16 mouse cellular contexts compared by ENCODE assay signal in genomic region chr13:119393141-119393540, GRCm38 (mm10). TPM values are rescaled to one million over a fixed set of nuclear protein-coding genes. Genes with fewer than 3 reads are reported as not detected.
DNase-seq lines count a peak whose midpoint lies in the region; ATAC-seq and TF ChIP-seq lines count a peak whose summit lies in the region.
"Had no signal": no experiment of that assay in that cellular context is flagged by ENCODE, and none has a peak within 500 bp of the region (broad histone marks: within the 10 kb centered on the region; RNA-seq: fewer than 3 reads in every experiment).

No protein-coding gene starts in this region.

- H3K36me3 ChIP-seq in hindbrain, postnatal 0 days (ENCODE audit: insufficient read depth, low read length) = peaks cover 14% of the 10 kb centered on the region
- H3K36me3 ChIP-seq in hindbrain, embryonic 14.5 days (replicated peaks; ENCODE audit: control insufficient read depth, insufficient read depth) = peaks cover 64% of the 10 kb centered on the region
- H3K36me3 ChIP-seq in lung, embryonic 14.5 days (ENCODE audit: insufficient read depth) = peaks cover 58% of the 10 kb centered on the region

- H3K4me1 ChIP-seq in hindbrain, postnatal 0 days (ENCODE audit: insufficient read depth, low read length) = no peaks in the 10 kb centered on the region
- no peaks in the 10 kb centered on the region for H3K4me1 ChIP-seq in hindbrain, embryonic 14.5 days (replicated peaks; ENCODE audit: control insufficient read depth, insufficient read depth, low read length)
- no peaks in the 10 kb centered on the region for H3K4me1 ChIP-seq in lung, embryonic 14.5 days (ENCODE audit: insufficient read depth)
- H3K4me1 ChIP-seq: embryonic facial prominence, embryonic 12.5 days; heart, embryonic 12.5 days; lung, embryonic 15.5 days had no signal

- no peak overlapping the region for H3K4me2 ChIP-seq in hindbrain, postnatal 0 days (ENCODE audit: low read depth, low read length)
- H3K4me2 ChIP-seq in hindbrain, embryonic 14.5 days (replicated peaks) = no peak overlapping the region
- H3K4me2 ChIP-seq in lung, embryonic 14.5 days = no peak overlapping the region
- H3K4me2 ChIP-seq: embryonic facial prominence, embryonic 12.5 days; heart, embryonic 12.5 days; lung, embryonic 15.5 days had no signal

- WGBS in hindbrain, postnatal 0 days = 43% methylated on average over 8 of the region's 8 CpGs
- 47% methylated on average over 8 of the region's 8 CpGs for WGBS in hindbrain, embryonic 14.5 days
- WGBS in lung, embryonic 14.5 days = 56% methylated on average over 8 of the region's 8 CpGs

- DNase-seq in cerebellum, postnatal 10 days = peak; percentile 12 to 20
- no peak for DNase-seq in cerebellum, adult 11 months
- peak; percentile 16 for DNase-seq in hindbrain, postnatal 0 days (ENCODE audit: low spot score)
- DNase-seq in hindbrain, embryonic 14.5 days (ENCODE audit: low spot score) = no peak
- DNase-seq in lung, embryonic 14.5 days = no peak
- no peak for DNase-seq in lung, postnatal 4 days
- peak; percentile 29 for DNase-seq in kidney, postnatal 10 days
- no peak for DNase-seq in spleen, postnatal 14 days (ENCODE audit: low spot score in 2 of 2)
- DNase-seq: cerebellum, adult 9-10 months; gastrocnemius, postnatal 14 days; heart, postnatal 4 days had no signal

- no peaks in the 10 kb centered on the region for H3K27me3 ChIP-seq in hindbrain, postnatal 0 days (ENCODE audit: insufficient read depth, low read length)
- H3K27me3 ChIP-seq in hindbrain, embryonic 14.5 days (ENCODE audit: control insufficient read depth, insufficient read depth, low read length) = no peaks in the 10 kb centered on the region
- H3K27me3 ChIP-seq in lung, embryonic 14.5 days (ENCODE audit: insufficient read depth, low read length) = no peaks in the 10 kb centered on the region
- H3K27me3 ChIP-seq: embryonic facial prominence, embryonic 12.5 days; heart, embryonic 12.5 days; lung, embryonic 15.5 days; Patski had no signal

- H3K4me3 ChIP-seq in hindbrain, postnatal 0 days (ENCODE audit: low read length) = no peak overlapping the region
- no peak overlapping the region for H3K4me3 ChIP-seq in hindbrain, embryonic 14.5 days (replicated peaks; ENCODE audit: low read length)
- no peak overlapping the region for H3K4me3 ChIP-seq in lung, embryonic 14.5 days (ENCODE audit: low read depth, low read length)
- H3K4me3 ChIP-seq: embryonic facial prominence, embryonic 12.5 days; heart, embryonic 12.5 days; lung, embryonic 15.5 days had no signal

- no peak overlapping the region for H3K27ac ChIP-seq in hindbrain, postnatal 0 days
- no peak overlapping the region for H3K27ac ChIP-seq in hindbrain, embryonic 14.5 days
- no peak overlapping the region for H3K27ac ChIP-seq in lung, embryonic 14.5 days (ENCODE audit: low read depth)
- H3K27ac ChIP-seq: embryonic facial prominence, embryonic 12.5 days; lung, embryonic 15.5 days had no signal

- peak; percentile 29; the same call in 1 of the 2 replicates for TF ChIP-seq CTCF in hindbrain, postnatal 0 days (IDR thresholded peaks at IDR 0.05; ENCODE audit: low read depth)
- TF ChIP-seq CTCF in lung, embryonic 14.5 days (IDR thresholded peaks at IDR 0.05; ENCODE audit: low read depth) = peak; percentile 30

- no peak overlapping the region for H3K9ac ChIP-seq in hindbrain, postnatal 0 days (replicated peaks; ENCODE audit: low read length)
- H3K9ac ChIP-seq in hindbrain, embryonic 14.5 days = no peak overlapping the region
- H3K9ac ChIP-seq in lung, embryonic 14.5 days = no peak overlapping the region
- H3K9ac ChIP-seq: embryonic facial prominence, embryonic 12.5 days; heart, embryonic 12.5 days; lung, embryonic 15.5 days had no signal

- no peak for ATAC-seq in hindbrain, postnatal 0 days
- ATAC-seq in hindbrain, embryonic 14.5 days (ENCODE audit: low FRiP score) = no peak
- no peak for ATAC-seq in lung, embryonic 14.5 days (ENCODE audit: insufficient read depth)
- ATAC-seq: intestine, embryonic 16.5 days; Patski had no signal

- H3K9me3 ChIP-seq in hindbrain, postnatal 0 days (ENCODE audit: low read length) = no peaks in the 10 kb centered on the region
- H3K9me3 ChIP-seq in hindbrain, embryonic 14.5 days (ENCODE audit: control insufficient read depth, low read length) = no peaks in the 10 kb centered on the region
- H3K9me3 ChIP-seq in lung, embryonic 14.5 days (ENCODE audit: low read depth, low read length) = no peaks in the 10 kb centered on the region
- H3K9me3 ChIP-seq: embryonic facial prominence, embryonic 12.5 days; heart, embryonic 12.5 days; lung, embryonic 15.5 days had no signal

RNA-seq across cellular contexts. Expression of gene Paip1, which starts 35.3 kb away (rescaled TPM):
- total RNA-seq in hindbrain, postnatal 0 days (2014; rRNA removed) = 108 and 128 TPM in 2 replicates
- 158 and 166 TPM in 2 replicates for polyA plus RNA-seq in hindbrain, postnatal 0 days (2015; fragmentation: Nextera tagmentation; extraction: Ambion mirVana)
- 153 and 162 TPM in 2 replicates for polyA plus RNA-seq in hindbrain, embryonic 14.5 days (2014; fragmentation: Nextera tagmentation; extraction: Ambion mirVana)
- 73.8 and 77.6 TPM in 2 replicates for polyA plus RNA-seq in lung, embryonic 14.5 days (2014; fragmentation: Nextera tagmentation; extraction: Ambion mirVana)

Comparison
In these comparisons a context has a peak if more than half of its experiments do, and no peak if none do; other contexts are left out.
1. DNase-seq: peak in cerebellum, postnatal 10 days (2 of 2), hindbrain, postnatal 0 days (single experiment) and kidney, postnatal 10 days (single experiment); none in cerebellum, adult 11 months (single experiment), hindbrain, embryonic 14.5 days (single experiment), lung, embryonic 14.5 days (single experiment), lung, postnatal 4 days (0 of 2) and spleen, postnatal 14 days (0 of 2).